Mouse (Mus musculus) gastrocnemius, postnatal 36 days (tissue): ENCODE measurements around the gene Tmem92. TPM values are rescaled to one million over a fixed set of nuclear protein-coding genes. Genes with fewer than 3 reads are reported as not detected.
"Not testable (repeated sequence)": the region's sequence is repeated elsewhere in the genome, so short reads cannot be mapped to it uniquely, and the experiment has no call there.

ENCODE experiments used
- DNase-seq, 2 experiments: peaks; one replicate each; pipeline ENCODE4 v3.0.0; 2022
- intact Hi-C: fragments of 180-260 bp; cut with DNase I; formaldehyde crosslinking; loops from one replicate; pipeline ENCODE4 v1.15.1; 2025
- long read RNA-seq, 2 experiments: library from polyadenylated mRNA; stranded (forward); transcript quantifications; one replicate each; pipeline ENCODE4 v2.0.0; 2021
- total RNA-seq, 2 experiments: library from RNA; stranded (reverse); gene quantifications; 2 replicates each; pipeline ENCODE4 v1.2.3; 2021

The Tmem92 gene
- not detected for total RNA-seq
- long read RNA-seq, experiment 1, result 0 reads
- long read RNA-seq, experiment 2, result 0 reads

- intact Hi-C loops, result no loop called here
- DNase-seq, result no peak
Measured at GRCm38 (mm10) chr11:94782603-94783002, at the start of gene Tmem92. Gene Tmem92 (minus strand): TSS chr11:94782703.

DNA sequence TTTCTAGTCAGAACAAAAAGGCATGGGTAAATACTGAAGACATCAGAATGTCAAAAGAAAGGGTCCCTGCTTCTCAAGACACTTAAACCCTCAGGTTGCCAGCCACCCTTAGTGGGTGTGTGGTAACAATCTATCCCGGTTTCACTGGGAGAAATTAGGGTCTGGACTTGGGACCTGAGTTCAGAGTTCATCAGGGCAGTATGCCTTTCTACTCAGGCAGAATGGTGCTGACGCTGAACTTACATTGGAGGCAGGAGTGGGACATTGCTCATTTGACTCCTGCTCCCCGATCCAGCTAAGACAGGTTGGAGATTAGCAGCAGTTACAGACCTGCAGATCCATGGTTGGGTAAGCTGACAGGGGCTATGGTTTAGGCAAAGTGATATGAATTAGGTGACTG lies 46.5 kb upstream of the Tmem92 start:
- DNase-seq, result no peak
- intact Hi-C loops, result no loop called here

GRCm38 (mm10) chr11:94819427-94819826 lies 36.9 kb upstream of the Tmem92 start:
- DNase-seq, intact Hi-C loops: not testable (repeated sequence)

DNA sequence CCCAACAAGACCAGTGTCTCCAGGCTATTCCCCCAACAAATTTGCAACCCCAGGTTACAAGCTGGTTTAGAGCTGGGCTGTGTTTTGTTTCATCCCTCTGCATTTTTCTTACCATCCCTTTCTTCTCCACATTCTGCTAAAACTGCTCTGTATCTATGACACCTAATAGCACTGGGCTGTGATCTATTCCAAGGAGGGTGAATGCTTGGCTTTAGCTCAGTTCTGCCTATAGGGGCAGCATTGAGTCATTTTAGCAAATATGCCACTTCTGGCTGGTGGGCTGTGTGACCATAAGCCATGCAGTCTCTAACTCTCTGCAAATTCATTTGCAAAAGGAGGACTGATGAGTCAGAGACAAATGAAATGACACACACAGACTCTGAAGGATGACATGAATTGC lies 36.4 kb upstream of the Tmem92 start:
- DNase-seq, intact Hi-C loops: not testable (repeated sequence)

- DNase-seq, intact Hi-C loops: not testable (repeated sequence)
Measured at GRCm38 (mm10) chr11:94811537-94811936, 29.0 kb upstream of the Tmem92 start.

GRCm38 (mm10) chr11:94791700-94792099 lies 9.2 kb upstream of the Tmem92 start:
- intact Hi-C loops, result no loop called here

GRCm38 (mm10) chr11:94785247-94785646 lies 2.7 kb upstream of the Tmem92 start:
- peak; percentile 28 to 30 for DNase-seq
- intact Hi-C loops, result loop anchor here (5.0 kb wide), 1 partner anchor 53 kb away; no protein-coding TSS in a partner anchor

More at GRCm38 (mm10) chr11:94791700-94792099, 9.2 kb upstream of the Tmem92 start:
- no peak for DNase-seq

DNA sequence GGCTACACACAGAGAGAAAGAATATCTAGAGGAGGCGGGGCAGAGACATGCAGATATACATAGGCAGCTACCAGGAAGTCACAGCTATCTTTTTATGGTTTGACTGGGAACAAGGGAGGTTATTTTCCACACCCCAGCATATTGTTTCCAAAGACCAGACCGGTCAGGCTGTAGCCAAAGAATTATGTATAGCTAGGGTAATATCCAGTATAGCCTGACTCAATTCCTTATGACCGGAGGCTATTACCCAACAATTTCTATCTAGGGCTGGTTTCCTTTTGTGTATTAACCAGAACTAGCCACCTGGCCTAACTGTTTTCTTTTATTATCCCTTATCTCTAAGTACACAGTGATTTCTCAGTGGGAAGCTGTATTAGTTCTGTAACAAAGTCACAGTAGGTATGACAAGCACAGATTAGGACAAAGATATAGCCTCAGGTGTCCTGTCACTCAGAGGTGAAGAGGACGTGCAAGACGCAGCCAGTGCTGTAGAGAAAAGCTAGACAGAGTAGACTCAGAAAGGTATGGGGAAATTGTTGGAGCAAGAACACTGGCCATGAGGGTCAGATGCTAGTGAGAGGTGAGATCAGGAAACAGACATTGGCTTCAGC lies 7.5 kb downstream of the Tmem92 start:
- DNase-seq, result no peak
- intact Hi-C loops, result no loop called here

GRCm38 (mm10) chr11:94773851-94774250 lies 8.7 kb downstream of the Tmem92 start:
- intact Hi-C loops, result no loop called here
- DNase-seq, result no peak

- DNase-seq, result no peak
- intact Hi-C loops, result no loop called here
Measured at GRCm38 (mm10) chr11:94772363-94773055, 10.0 kb downstream of the Tmem92 start.

DNA sequence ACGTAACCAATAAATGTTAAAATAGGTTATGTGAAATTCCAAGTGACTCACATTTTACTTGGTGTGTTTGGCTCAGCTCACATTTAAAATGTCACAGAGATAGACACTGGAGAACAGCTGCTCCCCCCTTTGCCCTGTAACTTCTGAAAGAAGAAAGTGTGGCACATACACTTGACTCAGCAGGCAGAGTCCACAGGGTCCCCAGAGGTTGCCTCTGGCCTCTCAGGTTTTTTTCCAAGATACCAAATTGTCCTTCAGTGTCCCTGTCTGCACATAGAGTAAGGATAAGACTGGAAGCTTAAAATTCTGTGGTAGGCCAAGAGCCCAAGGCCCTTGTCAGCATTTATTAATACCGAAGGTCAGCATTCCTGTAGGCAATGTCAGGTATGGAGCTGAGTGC lies 15.3 kb downstream of the Tmem92 start:
- DNase-seq, result no peak
- intact Hi-C loops, result no loop called here

DNA sequence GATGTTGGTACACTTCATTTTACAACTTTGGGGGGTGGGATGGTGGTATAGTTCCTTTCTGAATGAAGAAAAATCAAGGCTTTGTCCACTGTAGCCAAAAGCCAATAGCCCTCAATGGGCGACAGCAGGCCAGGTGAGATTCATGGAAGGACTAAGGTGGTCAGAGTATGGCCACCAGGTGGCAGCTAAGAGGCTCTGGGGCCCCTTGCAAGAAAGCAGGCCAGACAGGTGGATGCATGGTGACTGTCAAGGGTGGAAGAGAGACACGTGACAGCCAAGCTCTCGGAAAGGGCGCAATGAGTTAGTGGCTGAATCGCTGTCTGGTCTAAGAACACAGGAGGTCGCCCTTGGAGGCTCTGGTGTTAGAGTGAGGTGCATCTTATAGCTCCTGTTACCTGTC lies 19.7 kb downstream of the Tmem92 start:
- no peak for DNase-seq

GRCm38 (mm10) chr11:94762281-94762680 lies 20.2 kb downstream of the Tmem92 start:
- intact Hi-C loops, result no loop called here
- no peak for DNase-seq

More for the DNA sequence above, 19.7 kb downstream of the Tmem92 start:
- intact Hi-C loops, result no loop called here

DNA sequence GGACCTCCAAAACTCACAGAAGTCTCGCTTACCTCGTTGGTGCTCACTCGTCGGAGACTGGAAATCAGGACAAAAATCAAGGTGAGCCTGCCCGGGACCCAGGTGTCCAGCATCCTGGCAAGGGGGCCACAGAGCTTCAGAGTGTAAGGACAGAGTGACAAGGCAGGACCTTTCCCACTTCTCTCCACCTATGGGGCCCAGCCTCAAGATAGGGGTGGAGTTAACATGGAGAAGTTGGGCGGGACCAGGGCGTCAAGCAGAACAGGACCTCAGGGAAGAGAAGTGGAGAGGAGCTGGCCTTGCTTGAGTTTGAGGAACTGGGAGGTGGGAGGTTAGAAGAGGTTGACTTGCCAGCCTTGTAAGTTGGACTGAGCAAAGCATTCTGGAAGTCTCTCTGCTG lies 21.7 kb downstream of the Tmem92 start:
- intact Hi-C loops, result no loop called here
- no peak for DNase-seq

GRCm38 (mm10) chr11:94760364-94760763 lies 22.1 kb downstream of the Tmem92 start:
- intact Hi-C loops, result no loop called here
- DNase-seq, result no peak

- DNase-seq, result no peak
- intact Hi-C loops, result no loop called here
Measured at GRCm38 (mm10) chr11:94759916-94760315, 22.6 kb downstream of the Tmem92 start.

DNA sequence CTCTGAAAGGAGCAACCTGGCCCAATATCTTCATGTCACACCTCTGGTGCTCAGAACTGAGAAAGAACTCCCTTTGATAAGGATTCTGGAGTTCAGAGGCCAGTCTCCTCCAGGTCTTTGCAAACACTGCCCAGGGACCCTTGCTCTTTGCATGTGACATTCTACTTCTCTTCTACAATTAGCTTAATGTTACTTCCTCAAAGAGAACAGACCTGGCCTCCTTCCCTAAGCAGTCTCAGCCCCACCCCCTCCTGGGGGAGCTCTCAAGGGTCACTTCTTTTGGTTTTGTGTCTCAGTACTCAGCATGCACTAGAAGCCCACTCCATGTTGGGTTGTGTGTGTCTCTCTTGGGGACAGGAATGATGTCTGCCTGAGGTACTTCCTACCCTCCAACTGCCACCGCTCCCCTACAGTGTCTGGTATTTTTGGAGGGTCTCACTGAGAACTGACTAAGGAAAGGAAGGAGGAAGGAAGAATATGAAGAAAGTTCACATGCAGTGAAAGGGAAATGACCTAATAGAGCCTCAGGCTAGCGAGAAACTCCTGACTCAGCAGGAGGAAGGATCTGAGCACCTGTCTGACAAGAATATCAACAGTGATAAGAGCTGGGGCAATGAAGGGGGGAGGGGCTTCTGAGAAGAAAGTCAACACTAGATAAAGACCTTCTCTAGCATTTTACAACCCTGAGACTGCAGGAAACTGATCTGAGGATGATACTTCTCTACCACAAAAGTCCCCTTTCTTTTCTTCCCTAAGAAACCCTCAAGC lies 29.4 kb downstream of the Tmem92 start:
- intact Hi-C loops, result no loop called here
- DNase-seq, result no peak

DNA sequence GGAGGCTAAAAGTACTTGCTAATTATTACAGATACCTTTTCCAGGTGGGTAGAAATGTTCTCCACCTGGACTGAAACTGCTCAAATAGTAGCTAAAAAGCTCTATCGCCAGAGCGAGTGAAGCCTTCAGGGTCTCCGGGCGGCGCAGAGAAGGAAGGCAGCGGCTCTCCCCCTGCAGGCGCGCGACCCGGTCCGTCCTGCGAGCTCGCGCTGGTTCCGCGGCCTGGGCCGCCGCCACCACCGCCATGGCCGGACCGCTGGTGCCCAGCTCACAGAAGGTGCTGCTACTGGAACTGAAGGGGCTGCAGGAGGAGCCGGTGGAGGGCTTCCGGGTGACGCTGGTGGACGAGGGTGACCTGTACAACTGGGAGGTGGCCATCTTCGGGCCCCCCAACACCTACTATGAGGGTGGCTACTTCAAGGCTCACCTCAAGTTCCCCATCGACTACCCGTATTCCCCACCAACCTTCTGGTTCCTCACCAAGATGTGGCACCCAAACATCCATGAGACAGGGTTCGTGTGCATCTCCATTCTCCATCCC lies 40.7 kb downstream of the Tmem92 start, which contains the start of gene Cdc34b:
Gene Cdc34b, plus strand, starts transcription at position 51 of the 541 bp plus-strand sequence.
- intact Hi-C loops, result no loop called here
- DNase-seq, result no peak

GRCm38 (mm10) chr11:94735746-94736145 lies 46.8 kb downstream of the Tmem92 start:
- intact Hi-C loops, result no loop called here
- DNase-seq, result no peak

DNA sequence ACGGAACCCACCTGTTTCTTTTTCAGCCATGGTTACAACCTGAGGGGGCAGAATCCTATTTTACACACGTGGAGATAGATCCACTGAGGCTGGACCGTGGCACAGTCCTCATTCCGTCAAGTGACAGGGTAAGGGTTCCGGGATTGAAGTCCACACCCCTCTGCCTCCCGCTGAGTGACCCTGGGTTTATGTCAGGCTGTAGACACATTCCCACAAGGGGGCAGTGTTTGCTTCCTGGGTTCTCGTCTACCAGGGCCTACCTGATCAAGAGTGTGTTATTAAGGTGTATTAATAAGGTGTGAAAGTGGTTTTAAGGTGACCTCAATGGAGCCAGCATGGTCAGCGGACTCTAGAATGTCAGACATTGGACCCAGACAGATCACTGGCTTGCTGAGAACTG lies 49.7 kb downstream of the Tmem92 start:
- no peak for DNase-seq
- intact Hi-C loops, result loop anchor here (5.0 kb wide), 1 partner anchor 55 kb away; no protein-coding TSS in a partner anchor

- intact Hi-C loops, result loop anchor here (5.0 kb wide), 1 partner anchor 56 kb away; no protein-coding TSS in a partner anchor
- DNase-seq, result no peak
Measured at GRCm38 (mm10) chr11:94731229-94731628, 51.3 kb downstream of the Tmem92 start.
